ENCODE assay signal across 8 mouse cellular contexts in the genomic region with DNA sequence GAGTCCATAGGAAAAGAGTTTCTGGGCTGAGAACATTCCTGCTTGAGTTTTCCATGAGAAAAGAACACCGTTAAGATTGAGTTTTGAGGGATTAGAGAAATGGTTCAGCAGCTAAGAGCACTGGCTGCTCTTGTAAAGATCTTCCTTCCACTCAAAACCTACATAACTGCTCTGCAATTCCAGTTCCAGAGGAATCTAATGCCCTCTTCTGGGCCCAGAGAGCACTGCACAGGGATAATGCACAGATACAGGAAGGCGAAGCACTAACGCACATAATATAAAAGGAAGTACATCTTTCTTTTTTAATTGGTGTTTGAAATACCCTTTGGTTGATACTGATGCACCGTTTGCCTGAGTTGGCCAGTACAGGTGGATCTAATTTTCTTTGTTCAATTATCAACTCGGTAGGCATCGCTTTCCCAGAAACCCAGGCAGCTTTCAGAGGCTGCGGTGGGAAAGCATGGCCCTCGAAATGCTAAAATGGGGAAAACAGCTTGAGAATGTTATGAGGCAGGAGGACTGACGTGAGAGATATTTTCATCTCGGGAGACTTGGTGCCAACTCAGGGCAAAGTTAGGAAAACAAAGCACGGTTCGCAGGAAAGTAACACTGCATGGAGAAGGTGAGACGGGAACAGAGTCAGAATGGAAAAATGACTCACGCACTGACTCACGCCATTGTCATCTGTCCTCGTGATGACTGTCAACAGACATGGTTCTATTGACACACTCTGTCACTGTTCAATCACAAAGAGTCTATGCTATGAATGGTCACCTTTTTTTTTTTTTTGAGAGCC. TPM values are rescaled to one million over a fixed set of nuclear protein-coding genes. Genes with fewer than 3 reads are reported as not detected.
DNase-seq lines count a peak whose midpoint lies in the region; ATAC-seq lines count a peak whose summit lies in the region.

No protein-coding gene starts in this region.

- no peak for ATAC-seq in embryonic facial prominence, embryonic 14.5 days (ENCODE audit: low read depth)

- no peak overlapping the region for H3K27ac ChIP-seq in embryonic facial prominence, embryonic 14.5 days (replicated peaks; ENCODE audit: low read depth, low read length)

- intact Hi-C loops in heart, postnatal 25 days (cut with DNase I), result no loop called here

- no peak overlapping the region for H3K4me3 ChIP-seq in embryonic facial prominence, embryonic 14.5 days (ENCODE audit: low read depth, low read length)

- H3K4me1 ChIP-seq in embryonic facial prominence, embryonic 14.5 days (ENCODE audit: control insufficient read depth, insufficient read depth, low read length), result no peaks in the 10 kb centered on the region

- WGBS in embryonic facial prominence, embryonic 14.5 days, result 61% methylated on average over 16 of the region's 16 CpGs

- H3K36me3 ChIP-seq in embryonic facial prominence, embryonic 14.5 days (ENCODE audit: control insufficient read depth, insufficient read depth, low read length), result no peaks in the 10 kb centered on the region

- no peak overlapping the region for H3K4me2 ChIP-seq in embryonic facial prominence, embryonic 14.5 days (ENCODE audit: low read depth, low read length)

- H3K9me3 ChIP-seq in embryonic facial prominence, embryonic 14.5 days (ENCODE audit: control insufficient read depth, low read length), result no peaks in the 10 kb centered on the region

- DNase-seq in heart, adult 18-20 months, result peak; percentile 24 to 67
- DNase-seq in heart, postnatal 25 days (ENCODE audit: low spot score), result no peak
- DNase-seq in urinary bladder, postnatal 14 days (ENCODE audit: low spot score), result peak; percentile 57
- no peak for DNase-seq in urinary bladder, adult 2 months (ENCODE audit: low spot score)
- DNase-seq in embryonic facial prominence, embryonic 14.5 days (ENCODE audit: low spot score), result peak; percentile 61
- peak; percentile 39 to 40 for DNase-seq in layer of hippocampus, postnatal 36 days
- DNase-seq in retina, embryonic 14.5 days (ENCODE audit: low spot score), result peak; percentile 70
- no peak for DNase-seq in gastrocnemius, postnatal 25 days

- no peaks in the 10 kb centered on the region for H3K27me3 ChIP-seq in embryonic facial prominence, embryonic 14.5 days (replicated peaks; ENCODE audit: control insufficient read depth, insufficient read depth, low read length)

- H3K9ac ChIP-seq in embryonic facial prominence, embryonic 14.5 days (ENCODE audit: low read depth, low read length), result no peak overlapping the region

RNA-seq across cellular contexts. Expression of a gene that starts 20.4 kb away (rescaled TPM):
- total RNA-seq in heart, adult 18-20 months (2021), result 1 to 10 TPM; 7.2 to 9.7 TPM
- 1 to 10 TPM; 7.1 to 8.1 TPM for total RNA-seq in heart, postnatal 25 days (2021)
- 4.2 and 4.5 TPM in 2 replicates for polyA plus RNA-seq in urinary bladder, adult 2 months (2012; rRNA removed)
- polyA plus RNA-seq in embryonic facial prominence, embryonic 14.5 days (2014; fragmentation: Nextera tagmentation; extraction: Ambion mirVana), result 9.8 and 11.2 TPM in 2 replicates
- total RNA-seq in layer of hippocampus, postnatal 36 days (2021), result 10 to 100 TPM; 35.2 to 39.9 TPM
- total RNA-seq in gastrocnemius, postnatal 25 days (2021), result 1 to 10 TPM; 5.8 to 9.0 TPM

RNA-seq across cellular contexts. Expression of a gene that starts 41.0 kb away (rescaled TPM):
- 1 to 10 TPM; 4.2 to 5.8 TPM for total RNA-seq in heart, adult 18-20 months (2021)
- 1 to 10 TPM; 5.8 to 6.7 TPM for total RNA-seq in heart, postnatal 25 days (2021)
- 8.4 and 9.0 TPM in 2 replicates for polyA plus RNA-seq in urinary bladder, adult 2 months (2012; rRNA removed)
- polyA plus RNA-seq in embryonic facial prominence, embryonic 14.5 days (2014; fragmentation: Nextera tagmentation; extraction: Ambion mirVana), result 15.5 and 18.5 TPM in 2 replicates
- total RNA-seq in layer of hippocampus, postnatal 36 days (2021), result 10 to 100 TPM; 32.4 to 35.5 TPM
- 10 to 100 TPM; 42.0 to 42.1 TPM for total RNA-seq in gastrocnemius, postnatal 25 days (2021)

Comparison
In these comparisons a context has a peak if more than half of its experiments do, and no peak if none do; other contexts are left out.
1. DNase-seq: peak in heart, adult 18-20 months (2 of 2), urinary bladder, postnatal 14 days (single experiment), embryonic facial prominence, embryonic 14.5 days (single experiment), layer of hippocampus, postnatal 36 days (2 of 2) and retina, embryonic 14.5 days (single experiment); none in heart, postnatal 25 days (single experiment), urinary bladder, adult 2 months (single experiment) and gastrocnemius, postnatal 25 days (single experiment).
2. RNA of a gene that starts 41.0 kb away (total RNA-seq): 42.0 to 42.1 TPM in gastrocnemius, postnatal 25 days and 32.4 to 35.5 TPM in layer of hippocampus, postnatal 36 days; 5.8 to 6.7 TPM in heart, postnatal 25 days and 4.2 to 5.8 TPM in heart, adult 18-20 months; every median in the first group is over 4 times any median in the second.